Mouse (Mus musculus): ENCODE measurements around the gene Lpin1. TPM values are rescaled to one million over a fixed set of nuclear protein-coding genes. Genes with fewer than 3 reads are reported as not detected.

Gene Lpin1
- polyA plus RNA-seq, 1 experiment from 2014 or later: 9.0 TPM

GRCm38 (mm10) chr12:16584964-16585363, 25.8 kb downstream of the Lpin1 start:
- Histone ChIP-seq H3K27me3 (replicated peaks; ENCODE audit: insufficient read depth, low read length) (no peaks in the 10 kb centered on the region), H3K4me2 (replicated peaks; ENCODE audit: low read depth, low read length) (no peak overlapping the region; the same call in 1 of the 2 replicates), H3K36me3 (ENCODE audit: insufficient read depth, low read length) (no peaks in the 10 kb centered on the region), H3K4me1 (ENCODE audit: insufficient read depth, low read depth, low read length) (peaks cover 36% of the 10 kb centered on the region; the same call in 1 of the 2 replicates), H3K9ac (replicated peaks; ENCODE audit: low read depth) (no peak overlapping the region), H3K4me3 (ENCODE audit: low read depth, low read length) (no peak overlapping the region), H3K27ac (ENCODE audit: low read length) (no peak overlapping the region), H3K9me3 (ENCODE audit: low read length) (no peaks in the 10 kb centered on the region)
- TF ChIP-seq CTCF (IDR thresholded peaks at IDR 0.05) (no peak), EP300 (IDR thresholded peaks at IDR 0.05) (no peak)
- ATAC-seq: no peak
- 48% methylated on average over 3 of the region's 3 CpGs for whole genome bisulfite sequencing
- no peak for DNase-seq (ENCODE audit: low spot score)

GRCm38 (mm10) chr12:16584035-16584682, 26.6 kb downstream of the Lpin1 start:
- TF ChIP-seq CTCF (IDR thresholded peaks at IDR 0.05) (no peak), EP300 (IDR thresholded peaks at IDR 0.05) (peak; percentile 58)
- Histone ChIP-seq H3K36me3 (ENCODE audit: insufficient read depth, low read length) (peaks cover 1% of the 10 kb centered on the region; the same call in 1 of the 2 replicates), H3K27ac (ENCODE audit: low read length) (peak overlapping the region; percentile 39), H3K9me3 (ENCODE audit: low read length) (no peaks in the 10 kb centered on the region), H3K4me1 (ENCODE audit: insufficient read depth, low read depth, low read length) (peaks cover 34% of the 10 kb centered on the region; the same call in 1 of the 2 replicates), H3K4me2 (replicated peaks; ENCODE audit: low read depth, low read length) (peak overlapping the region; percentile 36), H3K4me3 (ENCODE audit: low read depth, low read length) (no peak overlapping the region), H3K27me3 (replicated peaks; ENCODE audit: insufficient read depth, low read length) (no peaks in the 10 kb centered on the region), H3K9ac (replicated peaks; ENCODE audit: low read depth) (no peak overlapping the region)
- ATAC-seq (peak; percentile 79), DNase-seq (ENCODE audit: low spot score) (peak; percentile 81)
- WGBS: 29% methylated on average over 14 of the region's 14 CpGs

GRCm38 (mm10) chr12:16583313-16583712, 27.5 kb downstream of the Lpin1 start:
- WGBS: 89% methylated on average over 3 of the region's 3 CpGs

DNA sequence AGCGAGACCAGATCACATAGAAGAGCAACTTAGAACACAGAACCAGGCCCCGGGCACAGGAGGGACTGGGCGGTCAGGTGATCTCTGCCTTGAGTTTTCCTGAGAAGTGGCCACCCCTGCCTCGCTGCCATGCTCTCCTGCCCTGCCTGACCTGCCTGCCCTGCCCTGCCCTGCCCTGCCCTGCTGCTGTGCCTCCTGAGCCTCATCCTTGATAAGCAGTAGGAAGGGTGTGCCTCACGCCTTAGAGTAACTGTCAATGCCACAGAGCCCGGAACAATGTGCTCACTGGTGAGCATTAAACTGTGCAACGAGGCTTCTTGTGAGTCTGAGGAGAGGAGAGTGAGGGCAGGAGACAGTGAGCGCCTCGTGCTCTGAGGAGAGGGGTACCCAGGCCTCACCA, 30.5 kb downstream of the Lpin1 start:
- DNase-seq (ENCODE audit: low spot score): no peak
- ATAC-seq: no peak
- H3K36me3 ChIP-seq (ENCODE audit: insufficient read depth, low read length): peaks cover 10% of the 10 kb centered on the region
- no peak overlapping the region for H3K4me3 ChIP-seq (ENCODE audit: low read depth, low read length)
- TF ChIP-seq CTCF (IDR thresholded peaks at IDR 0.05) (no peak), EP300 (IDR thresholded peaks at IDR 0.05) (no peak)
- no peak overlapping the region for H3K9ac ChIP-seq (replicated peaks; ENCODE audit: low read depth)
- no peaks in the 10 kb centered on the region for H3K27me3 ChIP-seq (replicated peaks; ENCODE audit: insufficient read depth, low read length)
- H3K4me2 ChIP-seq (replicated peaks; ENCODE audit: low read depth, low read length): no peak overlapping the region
- WGBS: 79% methylated on average over 9 of the region's 9 CpGs
- peaks cover 23% of the 10 kb centered on the region for H3K4me1 ChIP-seq (ENCODE audit: insufficient read depth, low read depth, low read length)
- H3K27ac ChIP-seq (ENCODE audit: low read length): no peak overlapping the region
- no peaks in the 10 kb centered on the region for H3K9me3 ChIP-seq (ENCODE audit: low read length)

More at GRCm38 (mm10) chr12:16583313-16583712, 27.5 kb downstream of the Lpin1 start:
- no peak overlapping the region for H3K9ac ChIP-seq (replicated peaks; ENCODE audit: low read depth)
- H3K4me3 ChIP-seq (ENCODE audit: low read depth, low read length): no peak overlapping the region
- peaks cover 29% of the 10 kb centered on the region; the same call in 1 of the 2 replicates for H3K4me1 ChIP-seq (ENCODE audit: insufficient read depth, low read depth, low read length)
- ATAC-seq: no peak
- H3K27me3 ChIP-seq (replicated peaks; ENCODE audit: insufficient read depth, low read length): no peaks in the 10 kb centered on the region
- no peak overlapping the region for H3K4me2 ChIP-seq (replicated peaks; ENCODE audit: low read depth, low read length)
- DNase-seq (ENCODE audit: low spot score): no peak
- H3K9me3 ChIP-seq (ENCODE audit: low read length): no peaks in the 10 kb centered on the region
- H3K27ac ChIP-seq (ENCODE audit: low read length): 0 out of 2 replicates have a peak overlapping the region, but pooled peaks have one; percentile 39
- TF ChIP-seq CTCF (IDR thresholded peaks at IDR 0.05): no peak
- no peak for TF ChIP-seq EP300 (IDR thresholded peaks at IDR 0.05)
- peaks cover 3% of the 10 kb centered on the region for H3K36me3 ChIP-seq (ENCODE audit: insufficient read depth, low read length)

- TF ChIP-seq EP300 (IDR thresholded peaks at IDR 0.05): no peak
- TF ChIP-seq CTCF (IDR thresholded peaks at IDR 0.05): no peak
- no peaks in the 10 kb centered on the region for H3K27me3 ChIP-seq (replicated peaks; ENCODE audit: insufficient read depth, low read length)
- WGBS: 64% methylated on average over 9 of the region's 9 CpGs
- ATAC-seq (no peak; the same call in 1 of the 2 replicates), DNase-seq (ENCODE audit: low spot score) (no peak)
- H3K4me2 ChIP-seq (replicated peaks; ENCODE audit: low read depth, low read length): no peak overlapping the region
- no peak overlapping the region for H3K9ac ChIP-seq (replicated peaks; ENCODE audit: low read depth)
- no peaks in the 10 kb centered on the region for H3K9me3 ChIP-seq (ENCODE audit: low read length)
- peaks cover 13% of the 10 kb centered on the region for H3K36me3 ChIP-seq (ENCODE audit: insufficient read depth, low read length)
- no peak overlapping the region for H3K4me3 ChIP-seq (ENCODE audit: low read depth, low read length)
- H3K27ac ChIP-seq (ENCODE audit: low read length): no peak overlapping the region
- peaks cover 2% of the 10 kb centered on the region for H3K4me1 ChIP-seq (ENCODE audit: insufficient read depth, low read depth, low read length)
Measured at GRCm38 (mm10) chr12:16577665-16578233, 33.0 kb downstream of the Lpin1 start.

- ATAC-seq: no peak
- no peaks in the 10 kb centered on the region for H3K27me3 ChIP-seq (replicated peaks; ENCODE audit: insufficient read depth, low read length)
- no peak overlapping the region for H3K4me2 ChIP-seq (replicated peaks; ENCODE audit: low read depth, low read length)
- no peaks in the 10 kb centered on the region for H3K4me1 ChIP-seq (ENCODE audit: insufficient read depth, low read depth, low read length)
- DNase-seq (ENCODE audit: low spot score): no peak
- no peak overlapping the region for H3K27ac ChIP-seq (ENCODE audit: low read length)
- 85% methylated on average over 10 of the region's 10 CpGs for WGBS
- H3K4me3 ChIP-seq (ENCODE audit: low read depth, low read length): no peak overlapping the region
- H3K36me3 ChIP-seq (ENCODE audit: insufficient read depth, low read length): peaks cover 10% of the 10 kb centered on the region
- H3K9me3 ChIP-seq (ENCODE audit: low read length): no peaks in the 10 kb centered on the region
- TF ChIP-seq CTCF (IDR thresholded peaks at IDR 0.05) (no peak), EP300 (IDR thresholded peaks at IDR 0.05) (no peak)
- H3K9ac ChIP-seq (replicated peaks; ENCODE audit: low read depth): no peak overlapping the region
Measured at GRCm38 (mm10) chr12:16571278-16571677, 39.5 kb downstream of the Lpin1 start.
